Mouse (Mus musculus): ENCODE results near the gene 4933430I17Rik.
A peak's percentile ranks its signal among the peaks of the same experiment; 100 is the strongest.

The 4933430I17Rik gene

DNA sequence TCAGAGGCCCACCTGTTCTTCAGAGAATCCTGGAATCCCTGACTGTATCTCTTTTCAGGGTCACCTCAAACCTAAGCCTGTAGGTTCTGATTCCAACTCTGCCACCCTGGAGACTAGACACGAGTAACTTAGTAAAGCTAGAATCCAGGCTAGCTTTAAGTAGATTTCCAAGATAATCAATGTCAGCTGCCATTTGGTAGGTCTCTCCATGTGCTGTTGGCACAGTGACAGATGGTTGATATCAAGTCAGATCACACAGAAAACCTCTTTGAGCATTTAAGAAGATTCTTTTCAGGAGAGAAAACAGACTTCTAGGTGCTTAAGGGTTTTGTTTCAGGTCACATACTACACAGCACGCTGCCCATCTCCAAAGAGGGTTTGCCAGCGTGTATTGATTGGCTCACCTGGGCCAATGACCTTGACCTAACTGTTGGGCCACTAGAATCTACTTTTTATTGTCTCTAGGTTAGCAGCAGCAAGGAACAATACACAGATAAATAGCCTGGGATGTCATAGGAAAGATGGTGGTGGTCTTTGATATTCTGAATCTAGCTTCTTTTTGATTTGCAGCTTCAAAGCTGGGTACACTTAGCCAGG lies 21.7 kb upstream of the 4933430I17Rik start, which contains the start of gene Hdhd3:
Gene Hdhd3, minus strand, starts transcription at position 94 of the 597 bp plus-strand sequence.
- DNase-seq (ENCODE audit: low read depth) = no peak

DNA sequence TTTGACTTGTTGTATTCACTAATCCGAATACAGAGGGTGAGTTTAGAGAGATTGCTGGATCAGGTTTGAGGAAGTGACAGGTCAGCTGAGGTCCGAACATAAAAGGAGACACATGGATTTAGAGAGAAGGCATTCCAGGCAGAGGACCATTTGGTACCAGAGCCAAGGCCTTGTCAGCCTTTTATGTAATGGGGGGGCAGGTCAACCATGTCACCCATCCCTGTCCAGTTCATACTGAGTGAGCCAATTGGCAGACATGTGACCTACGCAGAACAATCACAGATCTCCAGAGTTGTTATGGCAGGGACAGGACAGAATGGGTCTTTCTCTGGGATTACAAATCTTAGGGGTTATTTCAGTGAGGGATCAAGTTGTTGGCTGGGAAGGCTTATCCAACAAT lies 19.2 kb upstream of the 4933430I17Rik start:
- DNase-seq (ENCODE audit: low read depth) = no peak

DNA sequence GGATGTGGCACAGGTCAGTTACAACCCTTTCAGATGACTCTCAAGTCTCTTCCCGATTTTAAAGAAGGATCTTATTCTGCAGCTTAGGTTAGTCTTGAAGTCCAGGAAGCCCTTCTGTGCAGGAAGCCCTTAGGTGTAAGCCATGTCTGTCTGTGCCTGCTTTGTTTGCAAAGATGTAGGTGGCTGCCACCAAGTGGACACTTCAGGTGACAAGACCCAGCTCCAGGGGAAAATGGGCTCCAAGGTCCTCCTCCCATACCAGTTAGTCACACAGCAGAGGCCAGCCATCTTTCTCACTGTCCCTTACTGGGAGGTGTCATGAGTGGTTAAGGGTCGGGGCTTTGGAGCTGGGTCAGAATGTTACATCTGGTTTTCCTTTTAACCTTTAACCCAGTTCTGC lies 18.4 kb upstream of the 4933430I17Rik start:
- no peak for DNase-seq (ENCODE audit: low read depth)

GRCm38 (mm10) chr4:62508839-62509238 lies 16.3 kb upstream of the 4933430I17Rik start:
- no peak for DNase-seq (ENCODE audit: low read depth)

DNA sequence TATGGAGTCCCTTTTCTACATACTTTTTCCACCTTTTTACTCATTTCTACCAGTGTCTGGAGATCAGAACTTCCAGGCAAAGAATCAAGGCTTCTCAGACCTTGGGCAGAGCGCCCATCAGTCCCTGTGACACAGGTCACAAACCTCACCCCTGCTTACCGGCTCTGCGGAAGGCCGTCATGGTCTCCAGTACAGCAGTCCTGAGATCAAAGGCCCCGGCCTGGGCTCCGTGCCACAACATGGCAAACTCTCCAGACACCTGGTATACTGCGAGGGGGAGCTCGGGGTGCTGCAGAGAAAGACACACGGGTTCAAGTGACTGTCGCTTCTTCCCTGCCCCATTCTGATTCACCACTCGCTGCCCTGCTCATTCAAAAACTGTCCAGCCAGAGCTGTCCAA lies 15.2 kb upstream of the 4933430I17Rik start:
- DNase-seq (ENCODE audit: low read depth) = no peak

DNA sequence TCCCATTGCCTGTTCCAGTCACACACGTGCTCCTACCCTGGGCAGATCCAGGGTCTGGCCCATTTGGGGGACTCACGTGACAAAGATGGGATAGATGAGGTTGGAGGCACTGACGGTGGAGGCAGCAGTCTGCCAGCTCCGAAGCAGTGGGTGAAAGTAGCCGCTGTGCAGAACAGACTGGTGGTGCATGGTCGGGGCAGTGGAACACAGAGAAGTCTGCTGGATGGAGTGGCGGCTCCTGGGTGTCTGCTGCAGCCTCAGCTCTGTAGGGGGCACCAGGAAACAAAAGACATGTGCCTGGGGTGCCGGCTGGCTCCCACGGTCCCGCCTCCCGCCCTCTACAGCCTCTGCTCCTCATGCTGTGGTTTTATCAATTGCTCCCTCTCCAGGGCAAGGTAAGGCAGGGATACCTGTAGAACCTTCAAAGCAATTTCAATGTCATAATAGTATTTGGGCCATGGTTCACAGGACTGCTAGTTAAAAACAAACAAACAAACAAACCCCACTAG lies 11.1 kb upstream of the 4933430I17Rik start:
- DNase-seq (ENCODE audit: low read depth) = no peak

DNA sequence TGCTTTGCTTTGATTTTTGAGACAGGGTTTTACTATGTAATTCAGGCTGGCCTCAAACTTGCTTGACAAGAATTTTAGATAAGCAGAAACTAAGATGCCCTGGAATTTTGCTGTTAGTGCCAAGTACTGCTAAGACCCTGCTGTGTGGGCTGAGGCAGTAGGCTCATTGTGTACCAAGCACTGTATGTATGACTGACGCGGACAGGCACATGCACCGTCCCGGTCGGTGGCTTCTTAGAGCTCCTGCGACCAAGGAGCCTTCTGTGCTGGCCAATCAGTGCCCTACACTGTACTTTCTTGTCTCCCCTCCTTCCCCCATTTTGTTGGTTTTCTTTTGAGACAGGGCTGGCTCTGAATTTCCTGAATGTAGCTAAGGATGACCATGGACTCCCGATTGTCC lies 10.2 kb upstream of the 4933430I17Rik start:
- DNase-seq (ENCODE audit: low read depth) = no peak

GRCm38 (mm10) chr4:62515490-62515889 lies 9.7 kb upstream of the 4933430I17Rik start:
- DNase-seq (ENCODE audit: low read depth) = no peak

DNA sequence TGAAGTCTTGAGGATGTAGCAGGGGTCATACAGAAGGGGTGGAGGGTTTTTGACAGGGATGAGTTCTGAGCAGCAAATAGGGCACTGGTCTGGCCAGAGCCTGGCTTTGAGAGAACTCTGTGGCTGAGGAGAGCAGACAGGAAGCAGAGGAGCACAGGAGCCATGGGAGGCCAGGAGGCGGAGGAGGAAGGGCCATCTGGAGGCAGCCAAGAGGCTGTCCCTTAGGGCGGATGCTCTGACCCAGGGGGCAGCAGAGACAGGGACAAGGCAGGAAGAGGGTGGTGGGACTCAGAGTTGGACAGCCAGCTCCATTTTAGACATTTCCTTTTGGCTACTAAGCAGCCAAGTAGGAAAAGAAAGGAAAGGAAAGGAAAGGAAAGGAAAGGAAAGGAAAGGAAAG lies 9.1 kb upstream of the 4933430I17Rik start:
- no peak for DNase-seq (ENCODE audit: low read depth)

DNA sequence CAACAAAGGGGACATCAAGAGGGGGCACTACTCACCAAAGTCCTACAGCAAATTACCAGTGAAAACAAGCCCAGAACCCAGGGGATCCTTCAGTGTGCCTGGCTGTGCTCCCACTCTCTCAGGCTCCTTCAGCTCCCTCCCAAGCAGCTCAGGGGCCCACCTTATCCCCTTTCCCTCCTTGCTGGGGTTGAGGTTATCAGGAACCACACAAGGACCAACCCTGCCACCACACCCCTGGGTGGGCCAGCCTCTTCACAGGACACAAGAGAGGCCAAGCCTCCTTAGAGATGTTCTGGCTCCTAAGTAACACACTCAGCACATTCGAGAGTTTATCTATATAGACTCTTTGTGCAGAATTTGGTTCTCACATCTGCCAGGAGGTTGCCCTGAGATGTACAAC lies 8.6 kb upstream of the 4933430I17Rik start:
- DNase-seq (ENCODE audit: low read depth) = peak; percentile 72

DNA sequence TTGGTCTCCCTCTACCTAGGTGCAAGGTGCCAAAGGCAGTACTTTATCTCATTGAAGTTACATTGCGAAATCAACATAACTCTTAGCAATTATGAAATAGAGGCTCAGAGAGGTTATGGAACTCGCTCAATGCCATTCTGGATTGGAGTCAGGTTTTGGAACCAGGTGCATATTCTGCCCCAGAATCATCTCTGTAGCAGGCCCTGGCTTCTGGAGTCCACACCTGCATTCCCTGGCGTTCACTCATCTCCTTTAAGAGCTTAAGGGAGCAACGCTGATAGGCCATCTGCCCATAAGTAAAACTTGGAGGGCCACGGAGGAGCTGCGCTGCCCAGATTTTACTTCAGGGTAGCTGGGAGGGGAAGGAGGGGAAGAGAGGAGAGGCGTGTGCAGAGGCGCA lies 8.1 kb upstream of the 4933430I17Rik start:
- no peak for DNase-seq (ENCODE audit: low read depth)

GRCm38 (mm10) chr4:62517538-62518415 lies 7.4 kb upstream of the 4933430I17Rik start:
- no peak for DNase-seq (ENCODE audit: low read depth)

GRCm38 (mm10) chr4:62518416-62519121 lies 6.6 kb upstream of the 4933430I17Rik start:
- DNase-seq (ENCODE audit: low read depth) = no peak

DNA sequence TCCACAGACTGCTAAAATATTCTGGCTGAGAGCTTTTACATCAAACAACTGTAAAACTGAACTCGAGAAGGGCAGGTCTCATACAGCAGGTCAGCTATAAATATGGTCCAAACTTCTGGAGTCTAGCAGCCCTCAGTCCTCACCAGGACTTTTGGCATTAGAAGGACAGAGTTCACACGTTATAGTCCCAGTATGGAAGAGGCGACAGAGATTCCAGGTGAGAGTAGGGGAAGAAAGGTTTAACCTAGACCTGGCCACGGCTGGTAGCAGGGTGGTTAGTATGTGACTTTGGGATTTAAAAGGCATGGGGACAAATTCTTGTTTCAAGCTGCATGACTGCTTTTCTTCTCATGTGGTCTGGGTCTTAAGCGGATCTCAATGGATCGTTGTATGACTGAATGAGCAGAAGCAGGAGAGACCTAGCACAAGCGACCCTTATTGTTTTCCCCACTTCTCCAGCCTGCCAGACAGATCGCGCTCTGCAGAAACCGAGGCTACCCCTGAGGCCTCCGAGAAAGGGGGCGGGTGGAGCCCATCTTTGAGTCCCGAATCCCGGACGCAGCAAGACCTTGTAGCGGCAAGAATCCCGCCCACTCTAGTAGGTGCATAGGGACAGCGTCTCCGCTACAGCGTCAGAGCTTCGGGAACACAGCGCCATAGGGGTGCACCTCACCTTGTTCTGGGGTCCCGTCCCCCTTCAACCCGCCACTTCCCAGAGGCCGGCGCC lies 5.9 kb upstream of the 4933430I17Rik start:
- DNase-seq (ENCODE audit: low read depth) = no peak

GRCm38 (mm10) chr4:62519849-62520233 lies 5.3 kb upstream of the 4933430I17Rik start, which contains the start of gene Alad:
Gene Alad, minus strand, starts transcription at chr4:62519918.
- DNase-seq (ENCODE audit: low read depth) = peak; percentile 86

- no peak for DNase-seq (ENCODE audit: low read depth)
Observed at GRCm38 (mm10) chr4:62520892-62521400, 4.2 kb upstream of the 4933430I17Rik start.

GRCm38 (mm10) chr4:62525489-62525811 lies 281 bp downstream of the 4933430I17Rik start:
- no peak for DNase-seq (ENCODE audit: low read depth)

DNA sequence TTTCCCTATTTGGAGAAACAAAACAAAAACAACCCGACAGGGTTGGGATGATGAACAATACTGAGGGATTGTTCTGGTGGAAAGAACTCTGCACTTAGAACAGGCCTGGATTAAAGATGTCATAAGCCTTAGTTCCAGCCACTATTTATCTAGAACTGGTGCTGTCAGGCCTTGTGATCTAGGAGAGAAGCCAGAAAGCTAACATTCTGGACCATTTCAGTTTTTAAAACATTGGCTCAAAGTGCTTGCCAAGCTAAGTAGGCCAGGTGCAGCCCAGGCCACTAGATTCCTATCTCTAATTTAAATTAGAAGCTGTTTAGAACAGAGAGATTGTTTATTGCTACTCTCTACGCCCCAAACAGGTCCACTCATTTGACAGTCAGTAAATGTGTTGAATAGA lies 1.1 kb downstream of the 4933430I17Rik start:
- no peak for DNase-seq (ENCODE audit: low read depth)

GRCm38 (mm10) chr4:62527655-62528054 lies 2.5 kb downstream of the 4933430I17Rik start:
- DNase-seq (ENCODE audit: low read depth) = no peak

DNA sequence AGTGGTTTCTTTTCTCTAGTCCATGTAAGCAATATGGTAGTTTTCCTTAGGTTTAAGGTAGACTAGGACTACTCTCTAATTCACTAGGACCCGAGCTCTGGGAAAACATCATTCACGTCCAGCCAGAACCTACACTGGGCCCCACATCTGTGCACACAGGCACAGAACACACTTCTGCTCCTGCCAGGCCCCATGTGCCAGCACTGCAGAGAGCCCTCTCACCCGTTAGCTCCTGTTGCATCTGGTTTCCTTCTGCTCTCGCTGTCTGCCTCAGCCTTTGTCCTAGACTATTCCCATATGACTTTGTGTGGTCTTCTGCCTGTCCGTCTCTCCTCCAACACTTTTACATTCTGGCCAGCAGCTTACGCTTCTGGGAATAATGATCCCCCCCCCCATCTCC lies 8.6 kb downstream of the 4933430I17Rik start:
- DNase-seq (ENCODE audit: low read depth) = no peak

DNA sequence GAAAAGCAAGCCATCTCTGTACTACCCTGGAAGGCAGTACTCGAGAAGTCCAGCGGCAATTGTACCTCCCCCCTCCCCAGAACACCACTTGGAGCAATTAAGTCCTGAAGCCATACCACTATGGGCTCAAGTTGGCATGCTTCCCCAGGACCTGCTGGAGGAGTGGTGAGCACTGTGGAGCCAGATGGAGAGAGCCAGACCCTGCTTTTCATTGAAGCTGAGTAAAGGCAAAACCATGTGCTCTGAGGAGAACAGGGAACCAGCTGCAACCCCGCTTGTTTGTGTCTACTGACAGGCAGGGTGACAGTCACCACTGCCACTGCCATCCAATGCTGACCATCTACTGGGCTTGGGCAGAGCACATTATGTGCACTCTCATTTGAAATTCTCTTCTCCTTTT lies 16.6 kb downstream of the 4933430I17Rik start:
- no peak for DNase-seq (ENCODE audit: low read depth)

GRCm38 (mm10) chr4:62543782-62544181 lies 18.6 kb downstream of the 4933430I17Rik start:
- no peak for DNase-seq (ENCODE audit: low read depth)

Measured in c-Kit-positive CD71-negative TER-119-negative erythroid progenitor cells, embryonic 14.5 days (primary cell).